Mouse (Mus musculus) CH12.LX (cell line): ENCODE measurements around the gene Tmsb10. TPM values are rescaled to one million over a fixed set of nuclear protein-coding genes. Genes with fewer than 3 reads are reported as not detected.

Source experiments
- DNase-seq: peaks from one replicate; pipeline ENCODE4 v3.0.0-alpha.2; 2013; ENCODE audit errors: extremely low read depth
- H3K27ac ChIP-seq: 2 replicates; pipeline ENCODE4 v1.5.1; 2012; ENCODE audit warnings: low read depth, mild to moderate bottlenecking, control low read depth, moderate library complexity; ENCODE audit not compliant: insufficient read depth
- H3K27me3 ChIP-seq: replicated peaks from 2 replicates; pipeline ENCODE3; 2012; ENCODE audit warnings: inconsistent platforms
- H3K36me3 ChIP-seq, 2 experiments: replicated peaks in 1 of 2; 2 replicates each; pipeline versions ENCODE3 to v1.6.1; 2012; ENCODE audit warnings: inconsistent platforms in 1 of 2, low read length in 1 of 2, mild to moderate bottlenecking in 1 of 2, mixed read lengths in 1 of 2, moderate library complexity in 1 of 2; ENCODE audit not compliant: control insufficient read depth in 1 of 2, insufficient read depth in 1 of 2
- H3K4me1 ChIP-seq, 2 experiments: 2 replicates each; pipeline ENCODE4 v1.6.1; 2012; ENCODE audit warnings: inconsistent platforms in 1 of 2, moderate library complexity in 1 of 2; ENCODE audit not compliant: insufficient read depth in 2 of 2, control insufficient read depth in 1 of 2
- H3K4me2 ChIP-seq: 2 replicates; pipeline ENCODE4 v1.6.1; 2012; ENCODE audit warnings: low read depth, mild to moderate bottlenecking, control low read depth; ENCODE audit not compliant: poor library complexity, insufficient read depth, severe bottlenecking
- H3K4me3 ChIP-seq, 3 experiments: fragments of 150-350 bp in 1 of 3; sonication (generic) in 1 of 3; replicated peaks in 1 of 3; 2 replicates each; pipeline versions ENCODE3 to v1.5.1; 2011 to 2012; ENCODE audit warnings: low read depth in 2 of 3, low read length in 2 of 3, mild to moderate bottlenecking in 2 of 3, moderate library complexity in 2 of 3, control low read depth in 1 of 3, improper control_type of control experiment in 1 of 3, inconsistent platforms in 1 of 3, mixed read lengths in 1 of 3; ENCODE audit not compliant: poor library complexity in 1 of 3
- H3K79me2 ChIP-seq: replicated peaks from 2 replicates; pipeline ENCODE4 v1.6.1; 2012; ENCODE audit warnings: mild to moderate bottlenecking, moderate library complexity; ENCODE audit not compliant: control insufficient read depth, poor library complexity, insufficient read depth, severe bottlenecking; ENCODE audit errors: extremely low read depth
- H3K9ac ChIP-seq: 2 replicates; pipeline ENCODE4 v1.6.1; 2012; ENCODE audit warnings: low read depth, mild to moderate bottlenecking, control low read depth, moderate library complexity; ENCODE audit not compliant: insufficient read depth
- H3K9me3 ChIP-seq: replicated peaks from 2 replicates; pipeline ENCODE3; 2012; ENCODE audit warnings: low read length, inconsistent platforms, mixed read lengths
- BHLHE40 ChIP-seq: IDR thresholded peaks from 2 replicates; pipeline ENCODE4 v1.6.1; 2011; ENCODE audit warnings: mild to moderate bottlenecking, low read depth, low read length, improper control_type of control experiment
- CTCF ChIP-seq, 2 experiments: IDR thresholded peaks in 1 of 2; conservative IDR thresholded peaks in 1 of 2; 2 replicates each; pipeline ENCODE4 v1.5.1; 2011 to 2012; ENCODE audit warnings: low read depth in 2 of 2, low read length in 2 of 2, improper control_type of control experiment in 1 of 2, inconsistent platforms in 1 of 2, mild to moderate bottlenecking in 1 of 2, moderate library complexity in 1 of 2
- JUND ChIP-seq: conservative IDR thresholded peaks from 2 replicates; pipeline ENCODE4 v1.6.1; 2011; ENCODE audit warnings: low read depth, low read length, improper control_type of control experiment
- MAFK ChIP-seq: IDR thresholded peaks from 2 replicates; pipeline ENCODE4 v1.6.1; 2011; ENCODE audit warnings: low read length, improper control_type of control experiment; ENCODE audit not compliant: insufficient replicate concordance
- MAX ChIP-seq: IDR thresholded peaks from 2 replicates; pipeline ENCODE4 v1.6.1; 2011; ENCODE audit warnings: low read length, improper control_type of control experiment
- MAZ ChIP-seq: IDR thresholded peaks from 2 replicates; pipeline ENCODE4 v1.6.1; 2012; ENCODE audit warnings: low read depth, mild to moderate bottlenecking, inconsistent platforms, low read length, improper control_type of control experiment, moderate library complexity
- MYC ChIP-seq: IDR thresholded peaks from 2 replicates; pipeline ENCODE4 v1.6.1; 2011; ENCODE audit warnings: low read depth, mild to moderate bottlenecking, improper control_type of control experiment, low read length
- NRF1 ChIP-seq: IDR thresholded peaks from 2 replicates; pipeline ENCODE4 v1.6.1; 2014; ENCODE audit warnings: low read depth, mild to moderate bottlenecking, inconsistent platforms, low read length, improper control_type of control experiment, moderate library complexity
- POLR2AphosphoS2 ChIP-seq: IDR thresholded peaks from 2 replicates; pipeline ENCODE4 v1.6.1; 2011; ENCODE audit warnings: low read depth, low read length, improper control_type of control experiment
- RCOR1 ChIP-seq: conservative IDR thresholded peaks from 2 replicates; pipeline ENCODE4 v1.6.1; 2012; ENCODE audit warnings: low read depth, mild to moderate bottlenecking, inconsistent platforms, low read length, improper control_type of control experiment
- SIN3A ChIP-seq: IDR thresholded peaks from 2 replicates; pipeline ENCODE4 v1.6.1; 2012; ENCODE audit warnings: low read length, improper control_type of control experiment, inconsistent platforms
- TBP ChIP-seq: conservative IDR thresholded peaks from 2 replicates; pipeline ENCODE4 v1.6.1; 2011; ENCODE audit warnings: low read depth, low read length, improper control_type of control experiment
- USF1 ChIP-seq: IDR thresholded peaks from 2 replicates; pipeline ENCODE4 v1.6.1; 2014; ENCODE audit warnings: low read depth, mild to moderate bottlenecking, inconsistent platforms, low read length, improper control_type of control experiment
- ZC3H11A ChIP-seq: IDR thresholded peaks from 2 replicates; pipeline ENCODE4 v1.6.1; 2012; ENCODE audit warnings: low read depth, mild to moderate bottlenecking, inconsistent platforms, low read length, improper control_type of control experiment
- ZKSCAN1 ChIP-seq: IDR thresholded peaks from 2 replicates; pipeline ENCODE4 v1.6.1; 2012; ENCODE audit warnings: low read depth, inconsistent platforms, low read length, improper control_type of control experiment, borderline replicate concordance
- dilution Hi-C: fragments of 300-500 bp; cut with MboI; formaldehyde crosslinking; loops from 2 replicates; pipeline ENCODE4 v1.14.3; 2020; ENCODE audit warnings: low sequenced_read_pairs; ENCODE audit not compliant: extremely low pct_unique_long_range_greater_than_20kb, extremely low pct_ligation_motif_present
- in situ Hi-C: fragments of 300-500 bp; cut with MboI; formaldehyde crosslinking; loops from 3 replicates; pipeline ENCODE4 v1.14.3; 2019; ENCODE audit warnings: low sequenced_read_pairs, low pct_ligation_motif_present, low pct_unique_long_range_greater_than_20kb, mixed read lengths
- polyA plus RNA-seq: library from polyadenylated mRNA; unstranded; fragments of >175 nt; gene quantifications from 2 replicates; pipeline ENCODE4 v1.2.1, GENCODE M21; 2012; ENCODE audit warnings: low read depth; ENCODE audit not compliant: insufficient read length
- total RNA-seq, 2 experiments: library from RNA; depleted of rRNA; stranded (reverse); fragments of 300-350 nt in 1 of 2; fragments of >200 nt in 1 of 2; gene quantifications; 2 replicates each; pipeline ENCODE4 v1.2.3; 2012 to 2014

Gene Tmsb10
- total and polyA plus RNA-seq, 3 experiments: 223 to 479 (median 379) TPM

DNA sequence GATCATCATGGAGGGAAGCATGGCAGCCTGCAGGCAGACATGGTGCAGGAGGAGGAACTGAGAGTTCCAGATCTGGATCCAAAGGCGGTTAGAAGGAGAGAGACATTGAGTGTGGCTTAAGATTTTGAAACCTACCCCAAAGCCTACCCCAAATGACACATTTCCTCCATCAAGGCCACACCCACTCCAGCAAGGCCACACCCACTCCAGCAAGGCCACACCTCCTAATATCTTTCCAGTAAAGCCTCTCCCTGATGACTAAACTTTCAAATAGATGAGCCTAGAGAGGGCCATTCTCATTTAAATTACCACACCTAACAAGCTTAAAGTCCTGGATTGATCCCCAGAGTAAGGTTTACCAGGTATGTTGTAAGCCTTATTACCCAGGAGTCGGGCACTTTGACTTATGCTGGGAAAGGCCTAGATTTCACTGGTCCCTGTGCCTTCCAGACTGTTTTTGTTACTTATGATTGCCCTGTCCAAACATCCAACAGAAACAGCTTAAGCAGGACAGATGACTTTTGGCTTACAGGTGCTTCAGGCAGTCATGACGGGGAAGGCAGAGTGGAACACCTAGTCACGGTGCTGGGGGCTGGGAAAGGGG lies 28.7 kb downstream of the Tmsb10 start:
- dilution Hi-C loops: no loop called here
- no peak overlapping the region for H3K9ac ChIP-seq

DNA sequence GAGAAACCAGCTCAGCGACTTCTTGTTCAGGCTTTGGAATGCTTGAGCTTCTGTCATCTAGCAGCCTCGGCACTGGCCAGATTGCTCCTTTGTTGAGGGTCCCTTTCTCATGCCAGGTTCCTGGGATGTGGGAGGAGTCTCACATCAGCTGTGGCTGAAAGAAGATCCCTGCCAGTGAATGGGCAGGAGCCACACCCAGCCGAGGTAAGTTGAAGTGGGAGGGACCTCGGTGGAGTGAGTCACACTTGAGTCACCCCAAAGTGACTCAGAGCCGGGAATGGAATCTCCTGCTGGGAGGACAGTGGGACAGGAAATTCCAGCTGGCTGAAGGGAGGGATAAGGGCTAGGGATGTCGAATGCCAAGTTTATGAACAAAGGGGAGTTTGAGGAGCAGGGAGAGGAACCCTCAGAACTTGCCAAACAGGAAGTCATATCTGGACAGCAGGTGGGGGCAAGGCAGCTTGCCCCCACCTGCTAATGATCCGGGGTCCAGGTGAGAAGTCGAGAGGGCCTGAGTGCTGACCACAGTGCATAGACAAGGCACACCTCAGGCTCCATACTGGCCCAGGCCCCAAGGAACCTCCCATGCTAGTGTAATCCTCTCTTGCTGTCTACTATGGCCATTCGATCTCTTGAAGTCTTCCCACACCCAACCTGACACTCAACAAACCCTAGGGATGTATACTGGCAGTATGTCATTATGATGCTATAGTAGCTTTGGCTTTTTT lies 31.6 kb downstream of the Tmsb10 start:
- H3K4me3 ChIP-seq: no peak overlapping the region
- dilution Hi-C loops (no loop called here), in situ Hi-C loops (no loop called here)
- no peak overlapping the region for H3K27ac ChIP-seq
- no peaks in the 10 kb centered on the region for H3K36me3 ChIP-seq
- DNase-seq: no peak
- TF ChIP-seq MYC: no peak
- no peak for TF ChIP-seq BHLHE40
- no peaks in the 10 kb centered on the region for H3K9me3 ChIP-seq
- H3K79me2 ChIP-seq: no peaks in the 10 kb centered on the region
- H3K4me2 ChIP-seq: 0 out of 2 replicates have a peak overlapping the region, but pooled peaks have one; percentile 51
- H3K27me3 ChIP-seq: no peaks in the 10 kb centered on the region
- H3K4me1 ChIP-seq: peaks cover 6 to 19% of the 10 kb centered on the region in 2 experiments
- H3K9ac ChIP-seq: no peak overlapping the region; the same call in 1 of the 2 replicates

More for the DNA sequence above, 28.7 kb downstream of the Tmsb10 start:
- peaks cover 6 to 29% of the 10 kb centered on the region in 2 experiments for H3K4me1 ChIP-seq
- H3K27ac ChIP-seq: no peak overlapping the region
- no peaks in the 10 kb centered on the region for H3K79me2 ChIP-seq
- in situ Hi-C loops: no loop called here
- no peaks in the 10 kb centered on the region for H3K27me3 ChIP-seq
- TF ChIP-seq MAZ (no peak), JUND (no peak), NRF1 (no peak), ZC3H11A (no peak), BHLHE40 (no peak), MAX (no peak), RCOR1 (no peak), ZKSCAN1 (no peak)
- H3K4me2 ChIP-seq: no peak overlapping the region
- no peak overlapping the region for H3K4me3 ChIP-seq
- DNase-seq: no peak
- peaks cover 2% of the 10 kb centered on the region for H3K9me3 ChIP-seq
- H3K36me3 ChIP-seq: no peaks in the 10 kb centered on the region

DNA sequence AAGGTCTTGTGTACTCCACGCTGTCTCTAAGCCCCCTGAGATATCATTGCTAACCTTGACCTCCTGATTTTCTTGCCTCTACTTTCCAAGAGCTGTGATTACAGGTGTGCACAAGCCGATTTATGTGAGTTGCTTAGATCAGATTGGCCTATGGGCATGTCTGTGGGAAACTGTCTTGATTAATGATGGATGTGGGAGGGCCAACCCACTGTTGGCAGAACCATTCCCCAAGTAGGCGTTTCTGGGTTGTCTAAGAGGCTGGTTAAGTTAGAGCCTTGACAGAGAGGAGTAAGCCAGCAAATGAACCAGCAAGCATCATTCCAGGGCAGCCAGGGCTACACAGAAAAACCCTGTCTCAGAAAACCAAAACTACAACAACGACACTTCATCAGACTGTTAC lies 32.5 kb downstream of the Tmsb10 start:
- no peaks in the 10 kb centered on the region for H3K9me3 ChIP-seq
- no peaks in the 10 kb centered on the region for H3K79me2 ChIP-seq
- H3K4me2 ChIP-seq: no peak overlapping the region
- no peak for TF ChIP-seq MAFK
- TF ChIP-seq USF1: no peak
- TF ChIP-seq NRF1: no peak
- no peak for TF ChIP-seq BHLHE40
- no peak for TF ChIP-seq TBP
- no peak for TF ChIP-seq JUND
- no peak for TF ChIP-seq POLR2AphosphoS2
- no peak for TF ChIP-seq SIN3A
- no peak for TF ChIP-seq CTCF (conservative IDR thresholded peaks at IDR 0.05 in 1 of 2, IDR thresholded peaks at IDR 0.05 in 1 of 2; ENCODE audit: low read depth in 2 of 2, low read length in 2 of 2)
- no peak for TF ChIP-seq ZC3H11A
- no peak overlapping the region for H3K9ac ChIP-seq
- no peaks in the 10 kb centered on the region for H3K36me3 ChIP-seq
- peaks cover 6 to 19% of the 10 kb centered on the region in 2 experiments for H3K4me1 ChIP-seq
- H3K27me3 ChIP-seq: no peaks in the 10 kb centered on the region
- in situ Hi-C loops: no loop called here
- no peak overlapping the region for H3K4me3 ChIP-seq
- dilution Hi-C loops: no loop called here
- no peak overlapping the region for H3K27ac ChIP-seq
- no peak for DNase-seq
